Mouse (Mus musculus) intestine, embryonic 16.5 days (tissue): ENCODE measurements around the gene Sart3. TPM values are rescaled to one million over a fixed set of nuclear protein-coding genes. Genes with fewer than 3 reads are reported as not detected.

ENCODE experiments used
- ATAC-seq: fragments of 200-750 bp; cut with Nextera tagmentation; 2 replicates; pipeline ENCODE4 v1.8.0; 2017; ENCODE audit warnings: moderate TSS enrichment, moderate library complexity
- H3K27ac ChIP-seq: fragments of 300-500 bp; sonication (generic); 2 replicates; pipeline ENCODE4 v1.5.1; 2014; ENCODE audit warnings: mild to moderate bottlenecking, low read length
- H3K27me3 ChIP-seq: fragments of 300-500 bp; sonication (generic); replicated peaks from 2 replicates; pipeline ENCODE4 v1.6.1; 2014; ENCODE audit warnings: low read length, control low read depth, mixed read lengths; ENCODE audit not compliant: control insufficient read depth, insufficient read depth
- H3K36me3 ChIP-seq: fragments of 300-500 bp; sonication (generic); 2 replicates; pipeline ENCODE4 v1.6.1; 2014; ENCODE audit warnings: low read length, control low read depth; ENCODE audit not compliant: control insufficient read depth, insufficient read depth
- H3K4me1 ChIP-seq: fragments of 300-500 bp; sonication (generic); 2 replicates; pipeline ENCODE4 v1.6.1; 2014; ENCODE audit warnings: low read length, control low read depth, mixed read lengths; ENCODE audit not compliant: control insufficient read depth, insufficient read depth
- H3K4me2 ChIP-seq: fragments of 300-500 bp; sonication (generic); 2 replicates; pipeline ENCODE4 v1.6.1; 2014; ENCODE audit warnings: low read depth, low read length, control low read depth
- H3K4me3 ChIP-seq: fragments of 300-500 bp; sonication (generic); 2 replicates; pipeline ENCODE4 v1.5.1; 2014; ENCODE audit warnings: mild to moderate bottlenecking, low read length
- H3K9ac ChIP-seq: fragments of 300-500 bp; sonication (generic); 2 replicates; pipeline ENCODE4 v1.6.1; 2014; ENCODE audit warnings: low read depth, low read length
- H3K9me3 ChIP-seq: fragments of 300-500 bp; sonication (generic); 2 replicates; pipeline ENCODE4 v1.6.1; 2016; ENCODE audit warnings: low read length, control low read depth; ENCODE audit not compliant: control insufficient read depth
- WGBS: fragments of 180-500 bp; shearing (Covaris S2); extraction: QIAGEN DNeasy Blood & Tissue Kit; methylation state at CpG from one replicate; pipeline ENCODE4 v1.1.7; 2014; 5-methylcytosine and 5-hydroxymethylcytosine counted together
- polyA plus RNA-seq: library from polyadenylated mRNA; unstranded; fragments of >200 nt; fragmentation: Nextera tagmentation; extraction: Ambion mirVana; gene quantifications from 2 replicates; pipeline ENCODE4 v1.2.1, GENCODE M21; 2015

Sart3 gene
- polyA plus RNA-seq, 1 experiment from 2014 or later: 30.2 TPM

DNA sequence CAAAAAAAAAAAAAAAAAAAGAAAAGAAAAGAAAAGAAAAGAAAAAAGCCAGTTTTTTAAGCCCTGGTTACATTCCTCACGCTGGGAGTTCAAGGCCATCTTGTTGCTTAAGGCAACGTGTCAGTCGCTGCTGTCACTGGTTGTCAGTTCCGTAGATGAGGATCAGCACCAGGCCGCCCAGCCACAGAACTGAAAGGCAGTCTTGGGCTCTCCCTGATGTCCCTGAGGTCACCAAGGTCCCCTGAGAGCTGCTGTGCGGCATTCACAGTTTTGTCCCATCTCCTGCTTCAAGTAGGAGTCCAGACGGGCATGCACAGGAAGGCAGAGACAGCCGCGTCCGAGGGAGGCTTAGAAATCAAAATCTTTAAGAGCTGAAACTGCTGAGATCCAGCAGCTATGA is 3.3 kb upstream of the Sart3 start:
- H3K4me1 ChIP-seq: peaks cover 11% of the 10 kb centered on the region
- H3K4me2 ChIP-seq: no peak overlapping the region
- ATAC-seq: no peak
- H3K36me3 ChIP-seq: peaks cover 17% of the 10 kb centered on the region
- WGBS: 92% methylated on average over 10 of the region's 10 CpGs
- H3K4me3 ChIP-seq: no peak overlapping the region
- no peaks in the 10 kb centered on the region for H3K27me3 ChIP-seq
- H3K9ac ChIP-seq: no peak overlapping the region
- no peak overlapping the region for H3K27ac ChIP-seq
- no peaks in the 10 kb centered on the region for H3K9me3 ChIP-seq

DNA sequence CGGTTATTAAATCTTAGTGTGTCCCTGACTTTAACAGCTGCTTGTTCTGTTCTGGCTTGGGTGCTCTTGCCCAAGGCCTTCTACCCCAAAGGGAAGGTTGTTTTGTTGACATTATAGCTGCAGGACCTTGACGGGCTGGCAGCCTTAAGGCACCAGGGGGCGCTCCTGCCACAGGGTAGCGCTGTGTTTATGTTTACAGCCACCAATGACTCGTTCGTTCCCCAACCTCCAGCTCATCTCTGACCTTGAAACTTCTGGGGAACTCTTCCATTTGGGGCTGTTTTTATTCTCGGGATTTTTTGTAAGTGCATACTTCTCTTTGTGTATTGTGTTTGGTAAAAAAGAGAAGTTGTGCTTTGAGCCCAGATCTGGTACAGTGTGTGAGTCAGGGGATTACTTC is 1.4 kb upstream of the Sart3 start:
- H3K9ac ChIP-seq: peak overlapping the region; percentile 78
- H3K4me1 ChIP-seq: peaks cover 22% of the 10 kb centered on the region
- peak overlapping the region; percentile 81 for H3K4me2 ChIP-seq
- peaks cover 17% of the 10 kb centered on the region for H3K36me3 ChIP-seq
- no peaks in the 10 kb centered on the region for H3K9me3 ChIP-seq
- no peak for ATAC-seq
- no peaks in the 10 kb centered on the region for H3K27me3 ChIP-seq
- H3K4me3 ChIP-seq: peak overlapping the region; percentile 99
- no peak overlapping the region for H3K27ac ChIP-seq
- WGBS: 2% methylated on average over 7 of the region's 7 CpGs

DNA sequence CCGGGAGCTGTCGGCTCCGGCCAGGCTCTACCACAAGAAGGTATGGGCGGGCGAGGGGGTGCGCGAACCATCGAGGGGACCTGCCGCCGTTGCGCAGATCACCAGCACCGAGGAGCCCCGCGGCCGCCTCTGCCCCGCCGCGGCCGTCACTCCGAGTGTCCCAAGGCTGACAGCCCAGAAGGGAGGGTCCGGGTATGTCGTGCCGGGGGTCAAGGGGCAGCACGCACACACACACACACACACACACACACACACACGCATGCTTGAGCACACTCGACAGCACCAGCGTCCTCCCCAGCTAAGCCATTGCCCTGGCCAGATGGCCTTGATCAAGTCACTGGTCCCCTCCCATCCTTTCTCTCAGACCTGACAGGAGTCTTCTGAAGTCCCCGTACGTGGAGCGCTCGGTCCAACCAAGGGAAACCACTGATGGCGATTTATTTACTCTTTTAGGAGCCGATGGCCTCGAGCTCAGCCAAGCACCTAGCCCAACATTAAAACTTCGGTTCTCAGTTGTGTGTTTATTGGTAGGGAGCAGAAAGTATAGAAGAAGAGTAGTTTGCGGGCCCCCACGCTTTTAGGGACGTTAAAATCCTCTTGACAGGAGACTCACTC is 702 bp upstream of the Sart3 start:
- WGBS: 1% methylated on average over 35 of the region's 38 CpGs
- Histone ChIP-seq H3K9me3 (no peaks in the 10 kb centered on the region), H3K4me3 (peak overlapping the region; percentile 99), H3K27ac (no peak overlapping the region), H3K9ac (peak overlapping the region; percentile 78), H3K4me2 (peak overlapping the region; percentile 81), H3K4me1 (peaks cover 22% of the 10 kb centered on the region), H3K36me3 (peaks cover 17% of the 10 kb centered on the region), H3K27me3 (no peaks in the 10 kb centered on the region)
- peak; percentile 43 for ATAC-seq

DNA sequence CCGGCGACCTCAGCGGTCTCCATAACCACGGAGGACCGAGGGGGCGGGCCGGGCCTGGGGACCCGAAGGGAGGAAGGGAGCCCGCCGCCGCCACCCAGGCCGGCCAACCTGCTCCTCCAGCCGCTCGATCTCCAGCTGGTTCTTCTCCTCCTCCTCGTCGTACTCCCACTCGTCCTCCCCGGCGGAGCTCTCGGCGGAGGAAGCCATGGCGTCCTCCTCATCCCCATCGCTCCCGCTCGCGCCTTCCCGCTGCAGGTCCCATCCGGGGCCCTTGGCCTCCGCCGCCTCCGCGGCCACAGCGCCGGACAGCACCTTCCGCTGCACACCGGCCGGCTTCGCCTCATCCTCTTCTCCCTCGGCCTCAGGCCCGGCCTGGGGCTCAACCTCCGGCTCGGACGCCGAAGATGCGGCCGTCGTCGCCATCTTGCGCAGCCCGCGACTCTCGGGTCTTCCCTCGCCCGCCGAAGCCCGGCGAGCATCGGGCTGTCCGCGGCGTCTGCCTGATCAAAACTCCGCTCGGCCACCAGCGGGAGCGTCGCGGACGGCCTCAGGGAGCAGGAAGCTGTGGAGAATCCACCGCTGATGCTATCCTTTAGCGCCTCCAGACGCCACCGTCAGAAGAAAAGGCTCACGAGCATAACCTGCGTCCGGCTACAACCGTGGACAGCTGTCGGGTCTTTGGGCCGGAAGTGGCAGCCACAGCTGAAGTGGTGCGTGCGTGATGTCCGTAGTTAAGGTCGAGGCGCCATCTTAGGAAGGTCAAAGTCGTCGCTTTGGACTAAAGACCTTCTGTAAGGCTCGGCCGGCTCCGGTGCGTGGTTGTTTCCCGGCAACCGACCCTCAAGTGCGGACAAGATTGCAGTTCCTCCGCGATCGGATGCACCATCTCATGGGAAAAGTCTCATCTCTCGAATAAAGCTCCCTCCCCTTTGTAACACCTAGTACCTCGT is 822 bp downstream of the Sart3 start:
- Histone ChIP-seq H3K9me3 (no peaks in the 10 kb centered on the region), H3K27me3 (no peaks in the 10 kb centered on the region), H3K4me3 (peak overlapping the region; percentile 99), H3K36me3 (peaks cover 14% of the 10 kb centered on the region), H3K27ac (peak overlapping the region; percentile 99), H3K4me2 (peak overlapping the region; percentile 67), H3K4me1 (peaks cover 22% of the 10 kb centered on the region), H3K9ac (peak overlapping the region; percentile 95)
- ATAC-seq: peak; percentile 82
- WGBS: under 1% methylated on average over 89 of the region's 97 CpGs

DNA sequence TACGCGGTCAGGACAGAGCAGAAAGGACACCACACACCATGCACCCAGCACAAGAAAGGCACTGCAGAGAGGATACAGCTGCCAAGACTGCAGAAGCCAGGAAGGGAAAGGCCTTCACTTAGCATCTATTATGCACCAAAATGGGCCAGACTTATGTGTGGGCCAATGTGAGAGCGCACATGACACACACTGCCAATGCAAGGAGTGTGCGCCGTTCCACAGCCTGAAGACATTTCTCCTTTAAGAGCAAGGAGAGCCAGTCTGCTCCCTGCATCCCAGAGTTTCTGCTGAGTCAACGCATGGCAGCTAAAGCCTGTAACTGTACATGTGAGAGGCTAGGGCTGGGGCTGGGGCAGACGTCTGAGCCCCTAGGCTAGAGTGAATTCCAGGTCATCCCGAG is 3.5 kb downstream of the Sart3 start:
- Histone ChIP-seq H3K9ac (no peak overlapping the region), H3K27ac (no peak overlapping the region), H3K4me2 (no peak overlapping the region), H3K27me3 (no peaks in the 10 kb centered on the region), H3K4me1 (peaks cover 31% of the 10 kb centered on the region), H3K9me3 (no peaks in the 10 kb centered on the region), H3K36me3 (peaks cover 8% of the 10 kb centered on the region), H3K4me3 (no peak overlapping the region)
- no peak for ATAC-seq
- WGBS: 92% methylated on average over 8 of the region's 8 CpGs

DNA sequence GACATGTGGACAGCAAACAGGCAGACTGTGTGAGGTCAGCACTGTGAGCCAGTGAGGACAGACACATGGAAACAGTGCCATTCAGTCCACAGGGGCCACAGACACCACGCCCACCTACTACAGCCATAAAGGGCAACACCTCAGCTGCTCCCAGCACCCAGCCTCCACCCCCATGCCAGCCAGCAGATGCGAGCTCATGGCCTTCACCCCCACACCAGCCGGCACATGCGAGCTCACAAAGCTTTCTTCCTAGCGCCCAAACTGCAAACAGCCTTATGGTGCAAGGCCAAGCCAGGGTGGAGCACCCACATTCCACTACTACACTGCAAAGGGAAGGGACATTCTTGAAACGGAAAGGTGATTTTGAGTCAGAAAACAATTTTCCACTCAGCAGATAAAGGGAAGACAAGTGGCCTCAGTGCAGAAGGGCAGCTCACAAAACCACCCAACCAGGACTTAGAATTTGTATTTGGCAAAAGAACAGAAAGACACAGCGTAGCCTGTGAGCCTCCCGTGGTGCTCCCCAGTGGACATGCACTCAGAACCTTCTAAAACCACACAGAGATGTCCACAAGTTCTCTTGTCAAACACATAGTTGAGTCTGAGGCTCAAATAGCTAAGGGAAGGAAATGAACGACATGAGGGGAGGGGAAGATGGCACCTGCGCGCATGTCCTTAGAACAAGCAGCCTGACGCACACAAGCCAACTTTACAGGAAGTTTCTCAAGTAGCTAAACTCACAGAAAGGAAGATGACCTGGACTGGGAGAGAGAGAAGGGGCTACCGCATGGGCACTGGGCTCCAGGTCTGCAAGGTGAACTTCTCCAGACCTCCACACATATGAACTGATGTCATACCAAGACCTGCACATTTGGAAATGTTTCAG is 6.4 kb downstream of the Sart3 start:
- no peak overlapping the region for H3K4me3 ChIP-seq
- peaks cover 24% of the 10 kb centered on the region for H3K4me1 ChIP-seq
- H3K4me2 ChIP-seq: no peak overlapping the region
- no peaks in the 10 kb centered on the region for H3K9me3 ChIP-seq
- WGBS: 80% methylated on average over 13 of the region's 13 CpGs
- H3K27me3 ChIP-seq: no peaks in the 10 kb centered on the region
- H3K27ac ChIP-seq: no peak overlapping the region
- peaks cover 28% of the 10 kb centered on the region for H3K36me3 ChIP-seq
- no peak overlapping the region for H3K9ac ChIP-seq
- ATAC-seq: no peak

DNA sequence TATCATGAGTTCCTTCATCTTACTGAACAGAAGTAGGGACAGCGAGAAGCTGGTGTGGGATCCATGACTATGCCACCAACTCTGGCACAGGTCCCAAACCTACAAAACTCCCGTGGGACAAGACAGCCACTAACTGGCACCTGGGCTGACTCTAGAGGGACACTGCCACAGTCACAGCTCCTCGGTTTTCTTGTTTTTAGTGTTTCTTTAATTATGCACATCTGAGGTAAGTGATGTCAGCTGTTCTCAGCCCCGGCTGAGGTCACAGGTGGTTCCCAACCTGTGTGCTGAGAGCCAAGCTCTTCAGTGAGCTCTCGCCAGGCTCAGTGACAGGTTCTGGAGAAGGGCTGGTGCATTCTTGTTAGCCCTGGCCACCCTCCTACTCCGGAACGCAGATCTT is 7.9 kb downstream of the Sart3 start:
- Histone ChIP-seq H3K27ac (no peak overlapping the region), H3K4me3 (no peak overlapping the region), H3K4me1 (peaks cover 14% of the 10 kb centered on the region; the same call in 1 of the 2 replicates), H3K9ac (no peak overlapping the region), H3K27me3 (no peaks in the 10 kb centered on the region), H3K9me3 (no peaks in the 10 kb centered on the region), H3K36me3 (peaks cover 33% of the 10 kb centered on the region), H3K4me2 (no peak overlapping the region)
- ATAC-seq: no peak
- WGBS: 90% methylated on average over 7 of the region's 7 CpGs

DNA sequence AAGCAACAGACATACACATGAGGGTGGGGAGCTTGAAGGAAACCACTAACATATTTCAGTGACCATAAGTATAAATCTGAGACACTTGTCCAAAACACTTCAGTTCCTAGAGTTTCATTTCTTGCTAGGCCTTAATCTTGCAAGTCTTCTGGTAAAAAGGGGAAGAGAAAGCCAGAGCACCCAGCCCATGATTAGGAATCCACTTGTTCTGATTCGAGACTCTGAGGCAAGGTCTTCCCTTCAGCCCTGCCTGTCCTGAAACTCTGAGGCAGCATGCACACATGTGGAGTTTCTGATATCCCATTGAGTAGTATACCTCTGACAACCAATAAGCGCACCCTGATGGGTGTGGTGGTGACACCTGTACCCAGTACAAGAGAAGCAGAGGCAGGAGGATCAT is 10.7 kb downstream of the Sart3 start:
- peaks cover 49% of the 10 kb centered on the region for H3K36me3 ChIP-seq
- ATAC-seq: no peak
- 90% methylated on average over 2 of the region's 2 CpGs for WGBS

More for the DNA sequence above, 10.7 kb downstream of the Sart3 start:
- Histone ChIP-seq H3K4me3 (no peak overlapping the region), H3K27me3 (no peaks in the 10 kb centered on the region), H3K9ac (no peak overlapping the region), H3K9me3 (no peaks in the 10 kb centered on the region), H3K4me1 (peaks cover 12% of the 10 kb centered on the region; the same call in 1 of the 2 replicates), H3K27ac (no peak overlapping the region), H3K4me2 (no peak overlapping the region)
